Mouse (Mus musculus): ENCODE measurements at regions not wholly inside any gene's neighbourhood (a gene's known extent, or its start where the extent isn't known, plus 50 kb on each side); places are given as distances from the start of the nearest gene placed in this dataset.
"Not testable (repeated sequence)": the region's sequence is repeated elsewhere in the genome, so short reads cannot be mapped to it uniquely, and the experiment has no call there.

DNA sequence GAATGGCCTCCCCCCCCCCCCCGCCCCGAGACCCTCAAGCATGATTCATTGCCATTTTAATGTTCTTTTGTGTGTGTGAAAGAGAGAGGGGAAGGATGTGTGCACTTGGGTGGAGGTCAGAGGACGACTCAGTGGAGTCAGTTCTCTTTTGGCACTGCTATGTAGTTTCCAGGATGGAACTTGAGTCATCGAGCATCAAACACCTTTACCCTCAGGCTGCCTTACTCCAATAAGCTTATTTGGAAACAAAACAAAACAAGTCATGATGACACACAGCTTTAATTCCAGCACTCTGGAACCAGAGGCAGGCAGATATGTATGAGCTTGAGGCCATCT is 134.7 kb upstream of the Trim24 start:
- Histone ChIP-seq H3K4me2 (replicated peaks) (no peak overlapping the region), H3K9ac (no peak overlapping the region), H3K4me1 (peaks cover 3% of the 10 kb centered on the region; the same call in 1 of the 2 replicates), H3K27me3 (no peaks in the 10 kb centered on the region), H3K4me3 (no peak overlapping the region), H3K36me3 (no peaks in the 10 kb centered on the region), H3K27ac (no peak overlapping the region), H3K9me3 (replicated peaks) (no peaks in the 10 kb centered on the region)
- 71% methylated on average over 4 of the region's 4 CpGs for WGBS
- ATAC-seq (ENCODE audit: low FRiP score) = no peak

- H3K27ac ChIP-seq = no peak overlapping the region
- 87% methylated on average over 14 of the region's 14 CpGs for WGBS
- H3K4me2 ChIP-seq (replicated peaks) = no peak overlapping the region
- no peak for ATAC-seq (ENCODE audit: low FRiP score)
- H3K4me3 ChIP-seq = no peak overlapping the region
- H3K9me3 ChIP-seq (replicated peaks) = no peaks in the 10 kb centered on the region
- no peaks in the 10 kb centered on the region for H3K27me3 ChIP-seq
- H3K4me1 ChIP-seq = no peaks in the 10 kb centered on the region
- no peaks in the 10 kb centered on the region for H3K36me3 ChIP-seq
- H3K9ac ChIP-seq = no peak overlapping the region
Observed at GRCm38 (mm10) chr6:37740982-37741889, 129.4 kb upstream of the Trim24 start.

GRCm38 (mm10) chr6:37741916-37742315 is 128.7 kb upstream of the Trim24 start:
- H3K27ac ChIP-seq; H3K27me3 ChIP-seq; H3K4me1 ChIP-seq; H3K9ac ChIP-seq; ATAC-seq (ENCODE audit: low FRiP score); H3K4me3 ChIP-seq; H3K4me2 ChIP-seq (replicated peaks); H3K36me3 ChIP-seq; H3K9me3 ChIP-seq (replicated peaks): not testable (repeated sequence)
- WGBS = 65% methylated on average over 7 of the region's 7 CpGs

GRCm38 (mm10) chr6:37744679-37745078 is 125.9 kb upstream of the Trim24 start:
- H3K4me3 ChIP-seq = no peak overlapping the region
- ATAC-seq (ENCODE audit: low FRiP score) = no peak
- no peak overlapping the region for H3K4me2 ChIP-seq (replicated peaks)
- 75% methylated on average over 4 of the region's 4 CpGs for WGBS
- no peaks in the 10 kb centered on the region for H3K36me3 ChIP-seq
- H3K27me3 ChIP-seq = no peaks in the 10 kb centered on the region
- no peak overlapping the region for H3K27ac ChIP-seq
- no peak overlapping the region for H3K9ac ChIP-seq
- H3K9me3 ChIP-seq (replicated peaks) = no peaks in the 10 kb centered on the region
- no peaks in the 10 kb centered on the region for H3K4me1 ChIP-seq

- WGBS = 90% methylated on average over 11 of the region's 11 CpGs
- Histone ChIP-seq H3K9me3 (replicated peaks) (no peaks in the 10 kb centered on the region), H3K36me3 (no peaks in the 10 kb centered on the region), H3K4me3 (no peak overlapping the region), H3K9ac (no peak overlapping the region), H3K27ac (no peak overlapping the region), H3K4me2 (replicated peaks) (no peak overlapping the region), H3K27me3 (no peaks in the 10 kb centered on the region), H3K4me1 (no peaks in the 10 kb centered on the region)
- ATAC-seq (ENCODE audit: low FRiP score) = no peak
Observed at GRCm38 (mm10) chr6:37745393-37746100, 125.1 kb upstream of the Trim24 start.

DNA sequence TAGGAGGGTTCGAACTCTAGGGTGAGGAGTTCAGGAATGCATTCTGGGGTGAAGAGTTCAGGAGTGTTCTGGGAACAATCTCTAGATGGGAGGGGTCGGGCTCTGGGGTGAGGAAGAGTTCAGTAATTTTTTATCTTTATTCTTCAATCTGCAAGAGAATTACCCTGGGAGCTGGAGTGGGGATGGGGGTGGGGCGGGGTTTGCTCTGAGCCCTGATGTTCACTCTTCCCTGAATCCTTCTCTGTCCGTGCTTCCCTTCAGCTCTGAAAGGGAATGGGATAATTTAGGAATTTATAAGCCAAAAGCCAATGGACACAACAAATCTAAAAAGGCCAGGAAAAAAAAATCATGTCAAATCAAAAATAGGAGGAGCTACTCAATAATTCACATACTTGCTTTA is 122.8 kb upstream of the Trim24 start:
- not testable (repeated sequence) for ATAC-seq (ENCODE audit: low FRiP score); H3K27me3 ChIP-seq; H3K36me3 ChIP-seq; H3K4me2 ChIP-seq (replicated peaks); H3K4me3 ChIP-seq; H3K9ac ChIP-seq; H3K27ac ChIP-seq; H3K4me1 ChIP-seq; H3K9me3 ChIP-seq (replicated peaks)
- WGBS = 81% methylated on average over 4 of the region's 4 CpGs

DNA sequence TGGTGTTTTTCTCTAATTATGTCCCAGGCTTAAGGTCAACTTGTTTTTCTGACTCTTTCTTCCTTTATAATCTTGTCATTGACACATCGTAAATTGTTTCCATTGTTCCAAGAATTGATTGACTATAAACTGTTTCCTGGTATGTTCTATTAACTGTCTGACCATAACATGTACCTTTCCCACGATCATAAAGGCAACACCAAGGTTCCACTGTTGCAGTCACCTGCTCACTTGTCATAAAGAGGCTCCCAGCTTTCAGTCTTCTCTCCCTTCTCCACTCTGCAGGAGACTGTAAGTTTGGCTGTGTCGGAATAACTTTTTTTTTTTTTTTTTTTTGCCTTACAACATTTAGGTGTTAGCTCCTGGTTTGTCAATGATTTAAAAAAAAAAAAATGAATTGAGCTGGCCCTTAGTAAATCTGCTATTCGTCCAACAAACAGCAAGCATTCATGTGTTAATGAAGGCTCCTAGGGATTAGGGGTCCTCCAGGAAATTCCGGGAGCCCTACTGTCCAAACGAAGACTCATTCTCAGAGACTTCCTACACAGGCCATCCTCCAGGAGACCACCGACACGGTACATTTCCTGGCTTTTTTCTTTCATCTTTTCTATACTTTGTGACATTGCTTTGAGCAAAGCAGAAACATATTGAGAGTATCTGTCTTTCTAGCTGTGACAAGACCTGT is 122.2 kb upstream of the Trim24 start:
- no peaks in the 10 kb centered on the region for H3K9me3 ChIP-seq (replicated peaks)
- H3K4me2 ChIP-seq (replicated peaks) = no peak overlapping the region
- no peak overlapping the region for H3K27ac ChIP-seq
- no peaks in the 10 kb centered on the region for H3K36me3 ChIP-seq
- no peaks in the 10 kb centered on the region for H3K4me1 ChIP-seq
- H3K9ac ChIP-seq = no peak overlapping the region
- no peak for ATAC-seq (ENCODE audit: low FRiP score)
- no peaks in the 10 kb centered on the region for H3K27me3 ChIP-seq
- 67% methylated on average over 8 of the region's 8 CpGs for WGBS
- no peak overlapping the region for H3K4me3 ChIP-seq

DNA sequence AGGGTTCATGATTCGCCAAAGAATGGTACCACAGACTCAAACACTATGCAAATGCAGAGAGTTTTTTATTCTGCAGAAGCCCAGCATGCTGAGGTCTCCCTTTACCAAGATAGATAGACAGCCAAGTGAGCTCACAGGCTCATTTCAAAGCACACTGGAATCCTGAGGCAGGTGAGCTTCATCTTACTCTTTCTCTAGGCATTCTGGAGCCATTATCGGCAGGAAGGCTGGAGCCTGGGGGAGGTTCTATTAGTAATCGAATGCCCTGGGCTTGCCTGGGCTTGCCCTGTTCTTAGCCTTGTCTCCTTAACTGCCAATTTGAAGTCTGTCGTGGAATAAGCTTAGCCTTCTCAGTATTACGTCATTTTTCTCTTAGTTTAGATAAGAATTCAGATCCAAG is 121.6 kb upstream of the Trim24 start:
- Histone ChIP-seq H3K4me3 (no peak overlapping the region), H3K27ac (no peak overlapping the region), H3K9me3 (replicated peaks) (no peaks in the 10 kb centered on the region), H3K9ac (no peak overlapping the region), H3K4me1 (no peaks in the 10 kb centered on the region), H3K36me3 (no peaks in the 10 kb centered on the region), H3K27me3 (no peaks in the 10 kb centered on the region), H3K4me2 (replicated peaks) (no peak overlapping the region)
- no peak for ATAC-seq (ENCODE audit: low FRiP score)
- 93% methylated on average over 5 of the region's 5 CpGs for WGBS

DNA sequence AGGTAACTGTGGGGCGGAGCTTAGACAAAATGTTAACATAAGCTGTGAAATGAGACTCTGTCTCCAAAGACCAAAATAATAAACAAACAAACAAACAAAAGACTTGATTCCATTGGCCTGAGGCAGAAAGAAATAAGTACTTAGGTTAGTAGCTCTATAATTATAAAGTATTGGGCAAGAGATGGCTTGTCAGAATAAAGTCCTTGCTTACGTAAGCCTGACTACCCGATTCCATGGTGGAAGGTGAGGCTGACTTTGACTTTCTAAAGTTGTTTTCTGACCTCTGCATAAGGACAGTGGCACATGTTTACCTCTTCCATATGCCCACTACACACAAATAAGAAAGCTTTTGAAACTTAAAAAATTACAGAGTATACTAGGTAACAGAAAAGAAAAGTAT is 120.3 kb upstream of the Trim24 start:
- WGBS = 97% methylated on average over 3 of the region's 3 CpGs
- Histone ChIP-seq H3K9me3 (replicated peaks) (no peaks in the 10 kb centered on the region), H3K27me3 (no peaks in the 10 kb centered on the region), H3K4me1 (no peaks in the 10 kb centered on the region), H3K4me2 (replicated peaks) (no peak overlapping the region), H3K9ac (no peak overlapping the region), H3K36me3 (no peaks in the 10 kb centered on the region), H3K4me3 (no peak overlapping the region), H3K27ac (no peak overlapping the region)
- ATAC-seq (ENCODE audit: low FRiP score) = no peak

GRCm38 (mm10) chr6:37751701-37752100 is 118.9 kb upstream of the Trim24 start:
- Histone ChIP-seq H3K9me3 (replicated peaks) (no peaks in the 10 kb centered on the region), H3K4me2 (replicated peaks) (no peak overlapping the region), H3K4me3 (no peak overlapping the region), H3K27ac (no peak overlapping the region), H3K27me3 (no peaks in the 10 kb centered on the region), H3K36me3 (no peaks in the 10 kb centered on the region), H3K9ac (no peak overlapping the region), H3K4me1 (no peaks in the 10 kb centered on the region)
- ATAC-seq (ENCODE audit: low FRiP score) = no peak

DNA sequence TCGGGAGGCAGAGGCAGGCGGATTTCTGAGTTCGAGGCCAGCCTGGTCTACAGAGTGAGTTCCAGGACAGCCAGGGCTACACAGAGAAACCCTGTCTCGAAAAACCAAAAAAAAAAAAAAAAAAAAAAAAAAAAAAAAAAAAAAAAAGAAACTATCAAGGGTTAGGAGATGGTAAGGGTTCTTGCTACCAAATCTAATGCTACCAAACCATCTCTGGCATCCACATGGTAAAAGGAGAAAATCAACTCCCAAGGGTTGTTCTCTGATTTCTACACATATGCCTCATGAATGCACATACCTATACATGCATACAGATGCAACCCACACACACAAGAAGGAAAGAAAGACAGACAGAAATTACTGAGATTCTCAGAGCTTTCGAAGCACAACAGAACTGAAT is 109.6 kb upstream of the Trim24 start:
- H3K4me1 ChIP-seq; H3K27ac ChIP-seq; H3K4me2 ChIP-seq (replicated peaks); ATAC-seq (ENCODE audit: low FRiP score); H3K9me3 ChIP-seq (replicated peaks); H3K36me3 ChIP-seq; H3K4me3 ChIP-seq; H3K9ac ChIP-seq; H3K27me3 ChIP-seq: not testable (repeated sequence)
- over 99% methylated on average over 4 of the region's 5 CpGs for WGBS

DNA sequence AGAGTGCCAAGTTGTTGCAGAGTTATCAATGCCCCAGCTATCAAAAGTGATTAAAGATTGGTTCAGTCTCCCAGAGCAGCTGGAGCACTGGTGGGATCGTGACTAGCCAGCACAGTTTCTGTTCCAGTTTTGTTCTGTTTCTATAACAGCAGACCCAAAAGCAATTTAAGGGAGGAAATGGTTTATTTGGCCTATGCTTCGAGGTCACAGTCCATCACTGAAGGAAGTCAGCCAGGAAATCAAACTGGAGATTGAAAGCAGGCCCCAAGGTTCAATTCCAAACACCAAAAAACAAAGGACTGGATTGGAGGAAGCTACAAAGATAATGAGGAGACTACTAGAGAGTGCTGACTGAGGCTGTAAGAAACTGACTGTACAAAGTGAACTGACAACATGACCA is 107.6 kb upstream of the Trim24 start:
- Histone ChIP-seq H3K27me3 (no peaks in the 10 kb centered on the region), H3K9ac (no peak overlapping the region), H3K27ac (no peak overlapping the region), H3K4me2 (replicated peaks) (no peak overlapping the region), H3K9me3 (replicated peaks) (no peaks in the 10 kb centered on the region), H3K36me3 (no peaks in the 10 kb centered on the region), H3K4me3 (no peak overlapping the region), H3K4me1 (no peaks in the 10 kb centered on the region)
- 69% methylated on average over 2 of the region's 2 CpGs for WGBS
- ATAC-seq (ENCODE audit: low FRiP score) = no peak

Measured in hindbrain, embryonic 12.5 days (tissue).